Mouse (Mus musculus): ENCODE data around the gene Samd14.

GRCm38 (mm10) chr11:94970210-94970943 lies 39.3 kb upstream of the Samd14 start:
- no peak for TF ChIP-seq POLR2A (IDR thresholded peaks at IDR 0.05; ENCODE audit: insufficient read length, low read depth)
- no peak for TF ChIP-seq MAX (IDR thresholded peaks at IDR 0.05; ENCODE audit: low read depth)
- no peak for TF ChIP-seq TCF3 (IDR thresholded peaks at IDR 0.05; ENCODE audit: insufficient read length, low read depth)
- no peak for TF ChIP-seq USF1 (IDR thresholded peaks at IDR 0.05; ENCODE audit: low read depth)
- TF ChIP-seq REST (IDR thresholded peaks at IDR 0.05; ENCODE audit: insufficient read depth, insufficient read length): no peak
- TF ChIP-seq CEBPB (IDR thresholded peaks at IDR 0.05; ENCODE audit: insufficient read depth, poor library complexity, severe bottlenecking): no peak
- no peak for TF ChIP-seq MYOD1 (IDR thresholded peaks at IDR 0.05; ENCODE audit: control insufficient read depth in 1 of 3, insufficient read length in 2 of 3, low read depth in 2 of 3)
- TF ChIP-seq E2F4 (IDR thresholded peaks at IDR 0.05; ENCODE audit: insufficient read depth): no peak
- TF ChIP-seq MYOG (IDR thresholded peaks at IDR 0.05; ENCODE audit: control insufficient read depth in 1 of 3, insufficient read depth in 1 of 3, insufficient read length in 2 of 3, low read depth in 2 of 3): no peak
- TF ChIP-seq TCF12 (IDR thresholded peaks at IDR 0.05; ENCODE audit: insufficient read depth, poor library complexity, severe bottlenecking): no peak

Data from myocyte (in vitro differentiated cells).